Mouse (Mus musculus) intestine, embryonic 14.5 days (tissue): ENCODE measurements around the gene Slc39a11. TPM values are rescaled to one million over a fixed set of nuclear protein-coding genes. Genes with fewer than 3 reads are reported as not detected.

Experiments used
- ATAC-seq: fragments of 200-750 bp; cut with Nextera tagmentation; replicated peaks from 2 replicates; pipeline ENCODE4 v1.8.0; 2017; ENCODE audit warnings: low read depth, moderate number of reproducible peaks, moderate TSS enrichment, moderate library complexity; ENCODE audit not compliant: low FRiP score, low TSS enrichment
- DNase-seq: peaks from one replicate; pipeline ENCODE4 v3.0.0-alpha.2; 2018; ENCODE audit warnings: low spot score
- H3K27ac ChIP-seq: fragments of 300-500 bp; sonication (generic); 2 replicates; pipeline ENCODE4 v1.5.1; 2014; ENCODE audit warnings: low read depth, mild to moderate bottlenecking, control low read depth
- H3K27me3 ChIP-seq: fragments of 300-500 bp; sonication (generic); replicated peaks from 2 replicates; pipeline ENCODE4 v1.6.1; 2014; ENCODE audit warnings: low read length, control low read depth; ENCODE audit not compliant: control insufficient read depth, insufficient read depth
- H3K36me3 ChIP-seq: fragments of 300-500 bp; sonication (generic); 2 replicates; pipeline ENCODE4 v1.6.1; 2014; ENCODE audit warnings: low read length, control low read depth; ENCODE audit not compliant: control insufficient read depth, insufficient read depth
- H3K4me1 ChIP-seq: fragments of 300-500 bp; sonication (generic); replicated peaks from 2 replicates; pipeline ENCODE4 v1.6.1; 2014; ENCODE audit warnings: low read length, control low read depth, mixed read lengths; ENCODE audit not compliant: control insufficient read depth, insufficient read depth
- H3K4me2 ChIP-seq: fragments of 300-500 bp; sonication (generic); 2 replicates; pipeline ENCODE4 v1.6.1; 2014; ENCODE audit warnings: low read length
- H3K4me3 ChIP-seq: fragments of 300-500 bp; sonication (generic); 2 replicates; pipeline ENCODE4 v1.5.1; 2014; ENCODE audit warnings: low read depth, low read length, control low read depth, mixed read lengths
- H3K9ac ChIP-seq: fragments of 300-500 bp; sonication (generic); 2 replicates; pipeline ENCODE4 v1.6.1; 2014; ENCODE audit warnings: mild to moderate bottlenecking, low read length
- H3K9me3 ChIP-seq: fragments of 300-500 bp; sonication (generic); 2 replicates; pipeline ENCODE4 v1.6.1; 2016; ENCODE audit warnings: low read length, control low read depth; ENCODE audit not compliant: control insufficient read depth
- WGBS: fragments of 180-500 bp; shearing (Covaris S2); extraction: QIAGEN DNeasy Blood & Tissue Kit; methylation state at CpG from one replicate; pipeline ENCODE4 v1.1.7; 2014; 5-methylcytosine and 5-hydroxymethylcytosine counted together
- polyA plus RNA-seq: library from polyadenylated mRNA; unstranded; fragments of >200 nt; fragmentation: Nextera tagmentation; extraction: Ambion mirVana; gene quantifications from 2 replicates; pipeline ENCODE4 v1.2.1, GENCODE M21; 2014

The Slc39a11 gene
- polyA plus RNA-seq, 1 experiment from 2014 or later, result 24.0 TPM

DNA sequence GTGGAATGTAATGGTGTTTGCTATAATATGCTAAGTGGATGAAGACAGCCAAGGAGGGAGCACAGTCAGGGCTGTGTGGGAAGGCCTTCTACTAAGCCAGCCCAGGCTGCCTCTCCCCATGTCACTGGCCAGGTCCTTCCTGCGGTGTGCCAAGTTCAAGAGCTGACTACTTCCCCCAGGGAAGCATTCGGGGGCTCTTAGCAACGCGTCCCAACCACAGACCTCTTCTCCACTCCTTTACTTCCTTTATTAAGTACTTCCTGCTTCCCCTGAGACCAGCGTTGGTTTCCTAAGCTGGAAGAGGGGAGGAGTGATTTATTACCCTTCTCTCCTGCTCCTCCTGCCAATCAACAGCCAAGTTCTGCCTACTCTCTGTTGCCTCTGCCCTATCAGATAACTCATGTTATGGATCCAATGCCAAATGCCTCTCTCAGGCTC, 315.4 kb downstream of the Slc39a11 start:
- ATAC-seq, result 0 out of 2 replicates have a peak, but pooled peaks have one; percentile 12

DNA sequence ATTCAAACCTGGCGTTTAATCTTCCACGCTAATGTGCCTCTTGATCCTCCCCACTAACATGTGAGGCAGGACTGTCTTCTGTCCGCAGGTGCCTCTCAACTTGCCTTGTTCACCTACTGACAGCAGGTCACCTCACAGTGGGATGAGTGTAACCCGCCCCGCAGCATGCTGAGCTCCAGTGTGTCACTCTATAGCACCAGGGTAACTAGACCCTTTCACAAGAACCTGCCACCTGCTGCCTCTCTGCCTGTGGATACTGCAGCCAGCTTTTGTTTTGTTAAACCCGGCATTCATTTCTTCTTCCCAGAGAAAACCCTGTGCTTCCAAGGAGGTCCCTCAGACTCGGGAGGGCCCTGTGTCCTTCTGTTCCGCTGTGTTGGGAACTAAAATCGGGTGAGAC, 316.3 kb downstream of the Slc39a11 start:
- Histone ChIP-seq H3K36me3 (no peaks in the 10 kb centered on the region), H3K9ac (no peak overlapping the region), H3K27me3 (no peaks in the 10 kb centered on the region), H3K4me2 (no peak overlapping the region), H3K9me3 (0 out of 2 replicates have a peak, but pooled peaks cover 3% of the 10 kb centered on the region), H3K4me3 (no peak overlapping the region), H3K27ac (no peak overlapping the region), H3K4me1 (no peaks in the 10 kb centered on the region)
- no peak for DNase-seq
- no peak for ATAC-seq
- WGBS, result 69% methylated on average over 9 of the region's 9 CpGs

More for the DNA sequence above, 315.4 kb downstream of the Slc39a11 start:
- H3K27me3 ChIP-seq, result no peaks in the 10 kb centered on the region
- H3K4me1 ChIP-seq, result no peaks in the 10 kb centered on the region
- no peaks in the 10 kb centered on the region for H3K36me3 ChIP-seq
- no peak overlapping the region for H3K4me3 ChIP-seq
- WGBS, result 57% methylated on average over 5 of the region's 5 CpGs
- 0 out of 2 replicates have a peak, but pooled peaks cover 3% of the 10 kb centered on the region for H3K9me3 ChIP-seq
- DNase-seq, result no peak
- no peak overlapping the region for H3K9ac ChIP-seq
- H3K4me2 ChIP-seq, result no peak overlapping the region
- H3K27ac ChIP-seq, result no peak overlapping the region

DNA sequence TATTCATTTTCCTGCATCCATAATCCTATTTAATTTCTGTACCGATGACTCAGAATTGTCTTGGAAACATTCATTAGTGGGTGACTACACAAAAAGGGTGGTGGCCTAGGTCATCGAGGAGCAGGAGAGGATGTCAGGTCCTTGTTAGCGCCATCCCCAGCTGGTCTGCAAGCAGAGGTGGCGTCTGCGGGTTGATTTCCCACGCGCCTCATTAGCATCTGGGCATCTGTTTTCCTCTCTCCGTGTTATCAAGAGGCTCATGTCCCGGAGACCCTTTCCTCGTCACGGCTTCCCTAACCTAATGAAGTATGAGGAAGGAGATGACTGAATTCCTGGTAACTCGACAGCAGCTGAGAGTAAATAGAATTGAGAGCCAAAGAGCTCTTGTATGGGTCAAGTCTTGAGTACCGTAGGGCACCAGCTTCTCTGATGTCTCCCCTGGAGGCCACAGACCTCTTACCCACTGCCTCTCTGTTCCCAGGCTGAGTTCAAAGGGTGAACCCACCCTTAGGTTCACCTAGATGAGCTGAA, 319.8 kb downstream of the Slc39a11 start:
- Histone ChIP-seq H3K4me3 (no peak overlapping the region), H3K9me3 (0 out of 2 replicates have a peak, but pooled peaks cover under 1% of the 10 kb centered on the region), H3K36me3 (no peaks in the 10 kb centered on the region), H3K4me2 (no peak overlapping the region), H3K27ac (no peak overlapping the region), H3K9ac (no peak overlapping the region), H3K4me1 (no peaks in the 10 kb centered on the region; the same call in 1 of the 2 replicates), H3K27me3 (no peaks in the 10 kb centered on the region)
- no peak for DNase-seq
- WGBS, result 78% methylated on average over 13 of the region's 13 CpGs
- no peak for ATAC-seq

DNA sequence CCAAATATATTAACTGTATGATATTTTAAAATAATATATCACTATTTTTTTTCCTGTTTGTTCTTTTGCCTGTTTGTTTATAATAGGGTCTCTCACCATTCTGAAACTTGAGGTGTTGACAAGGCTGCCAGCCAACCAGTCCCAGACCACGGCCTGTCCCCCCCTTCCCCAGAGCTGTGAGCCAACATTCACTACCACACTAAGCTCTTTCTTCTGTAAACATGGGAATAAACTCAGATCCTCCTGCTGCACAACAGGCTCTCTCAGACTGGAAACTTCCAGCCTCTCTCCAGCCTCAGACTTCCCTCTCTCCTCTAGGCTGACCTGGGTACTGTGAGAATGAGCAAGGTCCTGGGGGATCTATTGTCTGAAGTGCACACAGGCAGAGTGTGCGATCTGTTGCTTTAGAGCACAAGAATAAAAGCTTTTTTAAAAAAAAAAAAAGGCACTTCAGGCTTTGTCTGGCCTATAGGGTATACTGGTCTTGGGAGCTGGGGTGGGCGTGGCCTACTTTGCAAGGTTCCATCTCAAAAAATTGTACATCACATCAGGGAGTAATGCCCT, 322.3 kb downstream of the Slc39a11 start:
- H3K36me3 ChIP-seq, result no peaks in the 10 kb centered on the region
- 66% methylated on average over 3 of the region's 3 CpGs for WGBS
- no peak for ATAC-seq

DNA sequence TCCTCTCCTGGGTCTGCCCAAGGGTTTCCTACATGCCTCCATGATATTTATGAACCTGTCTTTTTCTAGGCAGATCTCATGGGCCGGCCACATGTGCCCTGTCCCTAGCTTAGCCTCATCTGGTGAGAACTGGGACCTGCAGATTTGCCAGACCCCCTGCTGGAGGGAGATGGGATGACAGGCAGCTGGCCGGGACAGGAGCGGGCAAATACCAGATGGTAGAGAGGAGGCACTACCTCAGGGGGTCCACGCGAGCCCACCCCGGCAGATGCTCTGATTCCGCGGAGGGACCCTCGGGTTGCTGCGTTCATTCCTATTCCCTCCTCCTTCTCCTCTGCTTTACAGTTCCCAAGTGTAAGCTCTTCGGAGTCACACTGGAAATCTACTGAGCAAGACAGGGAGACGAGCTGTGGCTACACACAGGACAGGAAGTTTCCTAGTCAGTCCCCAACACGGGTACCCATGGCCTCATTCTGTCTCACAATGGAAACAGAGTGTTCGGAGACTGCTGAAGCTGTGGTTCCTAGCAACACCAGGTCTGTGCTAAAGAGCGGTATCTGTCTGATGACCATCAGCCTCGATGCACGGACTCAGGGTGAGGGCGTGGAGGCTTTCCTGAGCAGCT, 323.4 kb downstream of the Slc39a11 start:
- WGBS, result 26% methylated on average over 18 of the region's 18 CpGs
- no peaks in the 10 kb centered on the region for H3K36me3 ChIP-seq
- H3K9ac ChIP-seq, result no peak overlapping the region
- no peaks in the 10 kb centered on the region for H3K27me3 ChIP-seq
- H3K4me1 ChIP-seq, result no peaks in the 10 kb centered on the region; the same call in 1 of the 2 replicates
- peak; percentile 93 for DNase-seq
- no peaks in the 10 kb centered on the region for H3K9me3 ChIP-seq
- H3K4me3 ChIP-seq, result no peak overlapping the region
- H3K4me2 ChIP-seq, result peak overlapping the region; percentile 42
- no peak overlapping the region for H3K27ac ChIP-seq
- peak; percentile 71 for ATAC-seq

More for the DNA sequence above, 322.3 kb downstream of the Slc39a11 start:
- Histone ChIP-seq H3K27ac (no peak overlapping the region), H3K27me3 (no peaks in the 10 kb centered on the region), H3K4me3 (no peak overlapping the region), H3K9me3 (no peaks in the 10 kb centered on the region), H3K4me1 (no peaks in the 10 kb centered on the region; the same call in 1 of the 2 replicates), H3K9ac (no peak overlapping the region), H3K4me2 (no peak overlapping the region)
- DNase-seq, result no peak

DNA sequence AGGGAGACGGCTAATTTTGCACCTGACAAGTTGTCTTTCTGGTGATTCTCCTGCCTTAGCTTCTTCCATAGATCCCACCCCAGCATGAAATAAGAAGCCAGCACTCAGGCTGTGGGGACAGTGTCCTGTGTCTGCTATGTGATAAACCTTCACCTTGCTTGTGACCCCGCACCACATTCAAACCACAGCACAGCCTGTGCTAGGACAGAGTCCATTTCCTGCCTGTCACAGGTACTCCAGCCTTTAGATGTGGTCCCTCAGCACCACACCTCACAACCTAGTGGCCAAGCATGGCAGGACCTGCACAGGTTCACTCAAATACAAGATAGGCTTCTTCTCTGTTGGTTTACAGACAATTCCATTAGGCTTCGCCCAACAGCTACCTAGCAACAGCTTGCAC, 328.3 kb downstream of the Slc39a11 start:
- no peak for ATAC-seq
- Histone ChIP-seq H3K27me3 (no peaks in the 10 kb centered on the region), H3K27ac (no peak overlapping the region), H3K4me1 (no peaks in the 10 kb centered on the region), H3K4me3 (no peak overlapping the region), H3K36me3 (no peaks in the 10 kb centered on the region), H3K4me2 (no peak overlapping the region), H3K9ac (no peak overlapping the region), H3K9me3 (0 out of 2 replicates have a peak, but pooled peaks cover 2% of the 10 kb centered on the region)
- WGBS, result 94% methylated on average over 3 of the region's 3 CpGs
- no peak for DNase-seq

DNA sequence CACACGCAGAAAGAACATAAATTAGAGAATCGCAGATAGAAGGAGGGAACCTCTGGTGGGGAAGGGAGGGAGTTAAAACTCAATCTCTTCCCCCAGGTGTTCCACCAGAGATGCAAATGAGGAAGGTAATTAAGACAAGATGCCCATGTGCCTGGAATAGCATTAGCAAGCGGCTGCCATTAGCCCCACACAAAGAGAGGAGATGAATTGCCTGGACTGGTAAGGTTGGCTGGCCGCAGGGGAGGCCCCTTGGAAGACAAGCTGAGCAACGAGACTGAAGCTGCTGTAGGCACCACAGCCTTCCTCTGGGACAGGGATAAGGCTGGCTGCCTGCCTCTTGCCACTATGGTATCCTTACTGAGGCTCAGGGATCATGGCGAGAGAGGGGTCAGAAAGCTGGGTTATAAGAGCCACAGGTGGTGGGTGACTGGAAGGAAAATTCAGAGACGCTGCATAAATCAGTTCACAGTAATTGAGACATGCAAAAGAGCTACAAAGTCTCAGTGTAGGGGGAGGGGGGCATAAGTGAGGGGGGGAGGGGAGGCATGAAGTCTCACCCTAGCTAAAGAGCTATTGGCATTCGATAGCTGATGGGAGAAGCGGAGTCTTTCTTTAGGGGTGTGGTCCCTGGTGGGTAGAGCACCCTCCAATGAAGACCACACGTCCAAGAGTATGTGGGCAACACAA, 340.5 kb downstream of the Slc39a11 start:
- no peaks in the 10 kb centered on the region for H3K4me1 ChIP-seq
- no peak for ATAC-seq

DNA sequence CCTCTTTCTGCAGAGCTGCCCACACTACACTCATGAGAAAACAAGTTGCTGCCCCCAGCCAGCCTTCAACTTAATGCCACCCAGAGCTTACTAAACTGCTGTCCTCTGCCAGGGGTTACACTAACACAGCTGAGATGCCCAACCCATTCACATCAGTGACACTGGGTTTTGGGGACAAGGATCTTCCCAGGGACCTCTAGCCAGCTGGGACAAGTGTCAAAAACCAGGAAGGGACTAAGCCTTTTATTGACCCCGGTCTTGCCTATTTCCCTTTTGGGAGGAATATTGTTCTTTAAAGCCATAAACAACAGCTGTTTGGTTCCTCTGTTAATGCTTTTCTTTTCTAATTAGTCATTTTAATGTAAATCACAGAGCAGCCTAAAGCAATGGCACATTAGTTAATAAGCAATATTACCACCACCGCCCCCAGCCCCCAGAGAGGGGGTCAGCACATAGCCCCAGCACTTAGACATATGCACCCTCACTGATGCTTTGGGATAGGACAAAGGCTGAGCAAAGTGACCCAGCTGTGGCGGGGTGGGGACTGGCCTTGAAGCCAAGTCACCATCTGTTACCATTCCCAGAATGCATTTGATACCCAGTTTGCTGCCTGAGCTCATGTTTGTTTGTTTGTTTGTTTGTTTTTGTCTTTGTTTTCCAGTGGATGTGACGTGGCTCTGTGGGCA, 341.5 kb downstream of the Slc39a11 start:
- ATAC-seq (no peak), DNase-seq (no peak)
- no peak overlapping the region for H3K27ac ChIP-seq
- H3K4me2 ChIP-seq, result no peak overlapping the region
- H3K4me1 ChIP-seq, result no peaks in the 10 kb centered on the region
- H3K4me3 ChIP-seq, result no peak overlapping the region
- no peaks in the 10 kb centered on the region for H3K9me3 ChIP-seq
- H3K9ac ChIP-seq, result no peak overlapping the region
- no peaks in the 10 kb centered on the region for H3K36me3 ChIP-seq
- 68% methylated on average over 4 of the region's 4 CpGs for WGBS
- no peaks in the 10 kb centered on the region for H3K27me3 ChIP-seq

More for the DNA sequence above, 340.5 kb downstream of the Slc39a11 start:
- H3K9ac ChIP-seq, result no peak overlapping the region
- no peaks in the 10 kb centered on the region for H3K9me3 ChIP-seq
- no peak overlapping the region for H3K27ac ChIP-seq
- no peak overlapping the region for H3K4me3 ChIP-seq
- no peak for DNase-seq
- H3K36me3 ChIP-seq, result no peaks in the 10 kb centered on the region
- WGBS, result 71% methylated on average over 10 of the region's 10 CpGs
- no peaks in the 10 kb centered on the region for H3K27me3 ChIP-seq
- no peak overlapping the region for H3K4me2 ChIP-seq
